Mouse (Mus musculus): ENCODE data around the gene Gm20489. TPM values are rescaled to one million over a fixed set of nuclear protein-coding genes. Genes with fewer than 3 reads are reported as not detected.

The Gm20489 gene
- polyA plus RNA-seq, 1 experiment from 2014 or later: not detected

- Histone ChIP-seq H3K36me3 (replicated peaks) (peaks cover 15% of the 10 kb centered on the region), H3K27me3 (replicated peaks; ENCODE audit: low read depth, poor library complexity, severe bottlenecking) (peaks cover 35% of the 10 kb centered on the region), H3K27ac (replicated peaks) (peak within 1 kb of the TSS; percentile 85), H3K9me3 (no peaks in the 10 kb centered on the region), H3K4me3 (peak within 1 kb of the TSS; percentile 66), H3K4me1 (peaks cover 20% of the 10 kb centered on the region)
- peak; percentile 89 for DNase-seq (ENCODE audit: low spot score)
- 22% methylated on average over 47 of the region's 47 CpGs for WGBS
Measured at GRCm38 (mm10) chrX:101253952-101254729, 14.7 kb downstream of the Gm20489 start, which contains the start of gene Foxo4. Gene Foxo4 (plus strand): TSS chrX:101254528.

- Histone ChIP-seq H3K36me3 (replicated peaks) (no peaks in the 10 kb centered on the region), H3K4me1 (no peaks in the 10 kb centered on the region)
- 32% methylated on average over 1 of the region's 1 CpGs for WGBS
Measured at GRCm38 (mm10) chrX:101245011-101245410, 23.8 kb downstream of the Gm20489 start.

GRCm38 (mm10) chrX:101222796-101223162 is 46.0 kb downstream of the Gm20489 start:
- WGBS: 32% methylated on average over 7 of the region's 7 CpGs
- no peak for DNase-seq (ENCODE audit: low spot score)
- H3K4me3 ChIP-seq: peak overlapping the region; percentile 67
- H3K9me3 ChIP-seq: no peaks in the 10 kb centered on the region
- peak overlapping the region; percentile 48 for H3K27ac ChIP-seq (replicated peaks)
- 0 out of 2 replicates have a peak, but pooled peaks cover 5% of the 10 kb centered on the region for H3K4me1 ChIP-seq
- peaks cover 75% of the 10 kb centered on the region for H3K27me3 ChIP-seq (replicated peaks; ENCODE audit: low read depth, poor library complexity, severe bottlenecking)
- H3K36me3 ChIP-seq (replicated peaks): peaks cover 8% of the 10 kb centered on the region

More at GRCm38 (mm10) chrX:101245011-101245410, 23.8 kb downstream of the Gm20489 start:
- no peaks in the 10 kb centered on the region for H3K9me3 ChIP-seq
- H3K27ac ChIP-seq (replicated peaks): no peak overlapping the region
- no peak for DNase-seq (ENCODE audit: low spot score)
- peaks cover 42% of the 10 kb centered on the region for H3K27me3 ChIP-seq (replicated peaks; ENCODE audit: low read depth, poor library complexity, severe bottlenecking)
- no peak overlapping the region for H3K4me3 ChIP-seq

- peak; percentile 90 for DNase-seq (ENCODE audit: low spot score)
- 18% methylated on average over 55 of the region's 55 CpGs for whole genome bisulfite sequencing
- Histone ChIP-seq H3K9me3 (no peaks in the 10 kb centered on the region), H3K36me3 (replicated peaks) (peaks cover 8% of the 10 kb centered on the region), H3K4me1 (0 out of 2 replicates have a peak, but pooled peaks cover 5% of the 10 kb centered on the region), H3K27ac (replicated peaks) (peak within 1 kb of the TSS; percentile 86), H3K27me3 (replicated peaks; ENCODE audit: low read depth, poor library complexity, severe bottlenecking) (peaks cover 76% of the 10 kb centered on the region), H3K4me3 (peak within 1 kb of the TSS; percentile 67)
Measured at GRCm38 (mm10) chrX:101221834-101222795, 46.7 kb downstream of the Gm20489 start, which contains the start of gene Snx12. Gene Snx12 (minus strand): TSS chrX:101222563.

Other genes starting within 250 kb of the Gm20489 start
- gene Tex11, start 209.4 kb downstream of the Gm20489 start, polyA plus RNA-seq (2016; fragmentation: Nextera tagmentation; extraction: Ambion mirVana): not detected in 2 replicates
- 0.92 and 1.2 TPM in 2 replicates for gene Slc7a3, start 183.0 kb downstream of the Gm20489 start, polyA plus RNA-seq (2016; fragmentation: Nextera tagmentation; extraction: Ambion mirVana)
- gene Snx12, start 46.5 kb downstream of the Gm20489 start, polyA plus RNA-seq (2016; fragmentation: Nextera tagmentation; extraction: Ambion mirVana): 61.2 and 61.6 TPM in 2 replicates
- gene Foxo4, start 14.5 kb downstream of the Gm20489 start, polyA plus RNA-seq (2016; fragmentation: Nextera tagmentation; extraction: Ambion mirVana): 2.3 and 2.9 TPM in 2 replicates
- not detected in 2 replicates for gene Gm614, start 5.0 kb downstream of the Gm20489 start, polyA plus RNA-seq (2016; fragmentation: Nextera tagmentation; extraction: Ambion mirVana)
- gene Il2rg, start 768 bp downstream of the Gm20489 start, polyA plus RNA-seq (2016; fragmentation: Nextera tagmentation; extraction: Ambion mirVana): 3.2 and 3.3 TPM in 2 replicates
- 37.7 and 39.0 TPM in 2 replicates for gene Med12, start 5.0 kb upstream of the Gm20489 start, polyA plus RNA-seq (2016; fragmentation: Nextera tagmentation; extraction: Ambion mirVana)
- 4.9 and 8.3 TPM in 2 replicates for gene Nlgn3, start 30.1 kb upstream of the Gm20489 start, polyA plus RNA-seq (2016; fragmentation: Nextera tagmentation; extraction: Ambion mirVana)
- not detected in 2 replicates for gene Gjb1, start 107.4 kb upstream of the Gm20489 start, polyA plus RNA-seq (2016; fragmentation: Nextera tagmentation; extraction: Ambion mirVana)
- gene Zmym3, start 151.8 kb upstream of the Gm20489 start, polyA plus RNA-seq (2016; fragmentation: Nextera tagmentation; extraction: Ambion mirVana): 20.9 and 27.5 TPM in 2 replicates
- 646 and 656 TPM in 2 replicates for gene Nono, start 160.3 kb upstream of the Gm20489 start, polyA plus RNA-seq (2016; fragmentation: Nextera tagmentation; extraction: Ambion mirVana)
- 2.3 and 3.2 TPM in 2 replicates for gene Itgb1bp2, start 180.1 kb upstream of the Gm20489 start, polyA plus RNA-seq (2016; fragmentation: Nextera tagmentation; extraction: Ambion mirVana)

Measured in embryonic facial prominence, embryonic 10.5 days (tissue).